Mouse (Mus musculus) v-Abl transformed pro-B cells (cell line): ENCODE results near the gene Polr3g.
"Not testable (repeated sequence)": the region's sequence is repeated elsewhere in the genome, so short reads cannot be mapped to it uniquely, and the experiment has no call there.

Source experiments
- in situ Hi-C, 2 experiments: fragments of 400-800 bp; cut with MboI; formaldehyde crosslinking; loops; one replicate each; pipeline ENCODE4 v1.15.1; 2025; ENCODE audit not compliant: unreplicated experiment in 2 of 2

The Polr3g gene

GRCm38 (mm10) chr13:81710775-81711545 lies at the start of gene Polr3g, which contains the start of gene Mblac2:
TSS of gene Polr3g (minus strand) at chr13:81711013.
TSS of gene Mblac2 (plus strand) at chr13:81711341.
- in situ Hi-C loops: loop anchor here (5.0 kb wide), 2 partner anchors 54 to 76 kb away; partner anchors contain the start of gene Lysmd3 (in 2 of the 2)

DNA sequence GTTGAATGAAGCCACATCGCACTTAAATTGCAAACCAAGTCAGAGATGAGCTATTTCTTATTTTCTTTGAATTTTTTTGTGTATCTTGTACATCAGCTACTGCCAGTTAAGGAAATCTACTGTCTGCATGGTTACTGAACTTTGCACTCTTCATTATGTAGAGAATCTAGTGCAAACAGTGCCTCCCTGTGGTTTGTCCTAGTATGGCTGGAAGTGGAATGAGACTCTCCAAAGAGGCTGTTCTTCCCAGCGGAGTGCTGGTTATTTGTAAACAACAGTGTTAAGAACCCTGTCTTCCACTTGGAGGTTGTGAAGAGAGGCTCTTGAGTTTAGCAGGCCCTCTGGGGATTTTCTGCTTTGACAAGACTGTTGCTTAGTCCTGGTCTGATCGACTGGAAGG lies 49.6 kb upstream of the Polr3g start:
- in situ Hi-C loops: loop anchor here (5.0 to 25.0 kb wide), 6 partner anchors 116 to 1902 kb away; no protein-coding TSS in a partner anchor

DNA sequence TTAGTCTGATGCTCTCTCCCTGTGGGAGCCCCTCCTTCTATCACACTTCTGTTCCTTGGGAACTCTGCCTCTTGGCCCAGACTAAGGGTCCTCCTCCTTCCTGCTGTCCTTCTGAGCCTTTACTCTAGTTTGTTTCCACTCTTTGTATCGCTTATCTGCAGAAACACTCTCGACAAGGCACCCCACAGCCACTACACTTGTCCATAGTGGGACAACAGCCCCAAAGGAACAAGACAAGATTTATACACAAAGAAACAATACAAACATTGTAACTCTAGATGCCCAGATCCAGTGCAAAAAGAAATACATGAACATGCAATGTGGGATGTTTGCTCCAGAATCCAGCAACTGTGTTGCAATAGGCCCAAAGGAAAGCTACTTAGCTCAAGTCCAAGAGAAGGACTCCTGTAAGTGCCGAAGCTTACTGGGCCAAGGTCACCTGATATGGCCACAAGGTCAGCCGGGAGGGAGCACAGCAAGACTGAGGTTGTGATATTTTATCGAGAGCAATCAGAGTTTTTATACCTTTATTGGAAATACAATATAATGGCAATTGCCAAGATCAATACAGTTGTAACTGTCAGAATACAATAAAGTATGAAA lies 46.3 kb upstream of the Polr3g start:
- in situ Hi-C loops: loop anchor here in 1 of 2 experiments (5.0 to 25.0 kb wide), 3 partner anchors 115 to 1905 kb away; no protein-coding TSS in a partner anchor

DNA sequence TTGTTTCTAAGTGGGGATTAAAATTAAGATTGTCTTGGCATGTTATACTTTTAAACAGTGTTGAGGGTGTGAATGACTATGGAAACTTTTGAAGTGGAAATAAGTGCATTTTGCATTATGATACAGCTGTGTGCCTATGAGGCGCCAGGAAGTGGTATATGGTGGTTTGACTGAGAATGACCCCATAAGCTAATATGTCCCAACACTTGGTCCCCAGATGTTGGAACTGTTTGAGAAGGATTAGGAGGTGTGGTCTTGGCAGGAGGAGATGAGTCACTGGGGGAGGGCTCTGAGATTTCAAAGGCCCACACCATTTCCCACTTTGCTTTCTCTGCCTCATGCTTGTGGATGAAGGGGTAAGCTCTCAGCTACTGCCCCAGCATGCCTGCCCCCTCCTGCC lies 44.5 kb upstream of the Polr3g start:
- in situ Hi-C loops: loop anchor here in 1 of 2 experiments (5.0 to 25.0 kb wide), 3 partner anchors 113 to 1907 kb away; no protein-coding TSS in a partner anchor

DNA sequence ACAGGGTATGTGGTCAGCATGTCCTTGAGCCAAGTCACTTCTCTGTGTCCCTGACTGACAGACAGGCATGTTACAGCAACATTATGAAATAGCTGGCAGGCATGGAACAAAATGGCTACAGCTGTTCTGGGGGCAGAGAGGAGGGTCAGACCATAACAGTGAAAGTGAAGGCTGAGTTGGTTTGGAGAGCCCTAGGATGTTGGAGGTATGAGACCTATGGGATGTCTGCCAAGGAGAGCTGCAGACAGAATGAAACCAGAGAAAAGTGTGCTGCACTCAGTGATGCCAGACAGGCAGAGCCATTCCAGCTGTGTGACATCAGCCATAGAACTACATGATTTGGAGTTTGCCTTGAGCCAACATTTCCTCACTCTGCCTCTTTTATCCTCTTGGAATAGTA lies 44.1 kb upstream of the Polr3g start:
- in situ Hi-C loops: loop anchor here in 1 of 2 experiments (5.0 to 25.0 kb wide), 3 partner anchors 113 to 1907 kb away; no protein-coding TSS in a partner anchor

- in situ Hi-C loops: no loop called here
Observed at GRCm38 (mm10) chr13:81744092-81744396, 33.2 kb upstream of the Polr3g start.

DNA sequence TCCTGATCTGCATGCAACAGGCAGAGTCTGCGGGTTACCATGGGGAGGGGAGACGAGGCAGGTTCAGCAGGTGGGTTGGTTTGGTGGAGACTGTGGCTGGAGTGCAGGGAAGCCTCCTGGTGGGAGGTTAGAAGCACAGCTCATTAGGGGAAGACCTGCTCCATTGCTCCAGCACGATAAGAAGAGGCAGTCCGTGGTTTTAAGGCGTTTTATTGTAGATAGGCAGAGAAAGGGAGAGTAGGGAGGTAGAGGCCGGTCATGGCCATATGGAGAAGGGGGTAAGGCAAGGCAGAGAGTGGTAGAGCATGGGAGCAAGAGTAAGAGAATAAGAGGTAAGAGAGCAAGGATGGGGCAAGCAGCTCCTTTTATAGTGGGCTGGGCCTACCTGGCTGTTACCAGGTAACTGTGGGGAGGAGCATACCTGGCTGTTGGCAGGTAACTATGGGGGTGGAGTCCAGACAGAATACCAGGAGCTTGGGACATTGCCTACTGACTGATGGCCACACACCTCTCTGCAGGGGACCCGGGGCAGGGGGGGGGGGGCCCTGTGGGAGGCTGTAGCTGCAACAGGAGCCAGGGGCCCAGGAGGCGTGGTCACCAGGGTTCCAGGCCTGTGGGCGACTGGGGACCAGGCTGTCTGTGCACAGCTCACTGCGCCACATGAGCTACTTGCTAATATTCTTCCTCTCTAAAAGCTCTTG lies 32.7 kb upstream of the Polr3g start:
- in situ Hi-C loops: no loop called here

DNA sequence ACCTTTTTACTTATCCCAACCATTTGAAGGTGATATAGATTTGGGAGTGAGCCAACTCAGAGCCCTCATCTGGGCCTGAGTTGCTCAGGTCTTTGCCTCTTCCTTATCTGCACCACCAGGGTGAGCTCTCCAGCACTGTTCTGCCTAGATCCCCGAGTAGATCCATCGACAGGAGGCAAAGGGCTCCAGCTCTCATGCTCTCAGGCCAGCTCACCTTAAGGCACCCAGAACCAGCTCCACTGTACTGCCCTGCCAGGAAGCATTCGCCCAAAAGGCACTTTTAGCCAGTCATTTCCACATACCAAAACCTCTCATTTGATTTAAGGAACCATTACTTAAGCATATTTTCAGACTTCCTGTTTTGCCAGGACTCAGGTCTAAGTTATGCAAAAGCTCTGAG lies 30.1 kb upstream of the Polr3g start:
- in situ Hi-C loops: no loop called here

GRCm38 (mm10) chr13:81736606-81737005 lies 25.8 kb upstream of the Polr3g start:
- in situ Hi-C loops: no loop called here

DNA sequence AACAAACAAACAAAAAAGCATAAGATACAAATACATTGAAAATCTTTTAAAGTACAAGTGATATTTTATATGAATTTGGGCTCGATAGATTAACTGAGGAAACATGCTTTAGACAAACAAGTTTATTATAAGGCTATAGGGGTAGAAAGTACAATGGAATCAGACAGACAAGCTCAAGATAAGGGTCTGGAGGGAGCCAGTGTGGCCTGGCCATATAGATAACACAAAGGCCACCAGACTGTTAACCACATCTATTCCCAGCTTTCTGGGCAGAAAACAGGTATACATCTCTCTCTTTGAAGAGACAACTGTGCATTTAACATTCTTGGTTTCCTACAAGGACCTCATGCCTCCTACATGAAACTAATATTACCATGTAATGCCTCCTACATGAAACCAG lies 19.5 kb upstream of the Polr3g start:
- in situ Hi-C loops: no loop called here

- in situ Hi-C loops: no loop called here
Observed at GRCm38 (mm10) chr13:81729102-81729501, 18.3 kb upstream of the Polr3g start.

DNA sequence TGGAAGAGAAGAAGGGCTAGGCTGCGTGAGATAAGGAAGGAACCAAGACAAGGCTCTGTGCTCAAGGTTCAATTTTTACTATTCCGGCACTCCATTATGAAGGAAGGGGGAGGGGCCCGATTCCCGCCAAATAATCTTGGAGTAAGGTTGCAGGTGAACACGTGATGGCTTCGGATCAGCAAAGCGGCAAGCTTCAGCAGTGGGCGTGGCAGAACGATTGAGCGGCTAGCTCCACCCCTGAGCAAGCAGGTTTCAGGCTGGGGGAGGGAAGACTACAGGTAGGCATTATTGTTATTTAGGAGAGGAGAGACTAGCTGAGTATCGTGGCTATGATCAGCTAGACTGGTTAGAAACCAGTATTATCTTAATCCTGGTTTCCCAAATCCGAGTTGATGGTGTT lies 17.3 kb upstream of the Polr3g start:
- in situ Hi-C loops: not testable (repeated sequence)

GRCm38 (mm10) chr13:81713896-81714295 lies 3.1 kb upstream of the Polr3g start:
- in situ Hi-C loops: loop anchor here (5.0 kb wide), 2 partner anchors 57 to 73 kb away; partner anchors contain the start of gene Lysmd3 (in 2 of the 2)

GRCm38 (mm10) chr13:81711546-81712371 lies 946 bp upstream of the Polr3g start:
- in situ Hi-C loops: loop anchor here (5.0 kb wide), 2 partner anchors 54 to 76 kb away; partner anchors contain the start of gene Lysmd3 (in 2 of the 2)

GRCm38 (mm10) chr13:81710266-81710665 lies 547 bp downstream of the Polr3g start:
- in situ Hi-C loops: loop anchor here (5.0 kb wide), 2 partner anchors 53 to 77 kb away; partner anchors contain the start of gene Lysmd3 (in 2 of the 2)

DNA sequence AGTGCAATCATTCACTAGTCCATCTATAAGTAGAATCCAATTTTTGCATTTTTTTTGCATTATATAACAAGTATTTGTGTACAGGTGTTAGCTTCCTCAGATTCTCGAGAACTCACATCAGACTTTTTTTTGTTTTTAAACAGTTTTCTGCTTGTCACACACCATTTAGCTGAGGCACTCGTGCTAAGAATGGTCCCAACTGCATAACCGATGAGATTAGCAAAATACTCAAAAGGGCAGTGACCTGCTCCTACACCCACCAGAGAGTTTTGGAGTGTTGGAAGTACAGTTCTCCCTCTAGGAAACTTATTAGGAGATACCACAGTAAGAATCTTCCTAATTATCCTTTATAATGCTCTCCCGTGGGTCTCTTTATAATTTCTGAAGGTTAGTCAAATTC lies 1.0 kb downstream of the Polr3g start:
- in situ Hi-C loops: loop anchor here (5.0 kb wide), 2 partner anchors 53 to 77 kb away; partner anchors contain the start of gene Lysmd3 (in 2 of the 2)

DNA sequence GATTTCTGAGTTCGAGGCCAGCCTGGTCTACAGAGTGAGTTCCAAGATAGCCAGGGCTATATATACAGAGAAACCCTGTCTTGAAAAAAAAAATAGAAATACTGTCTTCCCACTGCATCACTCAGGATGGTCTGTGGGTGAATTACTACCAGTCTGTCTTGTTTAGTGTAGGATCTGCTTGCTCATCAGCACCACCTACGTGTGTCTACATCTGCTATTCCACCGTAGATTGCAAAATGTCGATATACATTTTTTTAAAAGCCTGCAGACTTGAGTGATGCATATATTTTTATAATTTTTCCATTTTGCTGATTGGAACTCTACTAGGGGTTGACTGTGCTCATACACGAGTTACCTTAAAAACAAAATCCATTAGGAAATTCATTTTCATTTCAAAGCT lies 4.5 kb downstream of the Polr3g start:
- in situ Hi-C loops: no loop called here

- in situ Hi-C loops: no loop called here
Observed at GRCm38 (mm10) chr13:81703621-81704020, 7.2 kb downstream of the Polr3g start.

- in situ Hi-C loops: no loop called here
Observed at GRCm38 (mm10) chr13:81703148-81703547, 7.7 kb downstream of the Polr3g start.

DNA sequence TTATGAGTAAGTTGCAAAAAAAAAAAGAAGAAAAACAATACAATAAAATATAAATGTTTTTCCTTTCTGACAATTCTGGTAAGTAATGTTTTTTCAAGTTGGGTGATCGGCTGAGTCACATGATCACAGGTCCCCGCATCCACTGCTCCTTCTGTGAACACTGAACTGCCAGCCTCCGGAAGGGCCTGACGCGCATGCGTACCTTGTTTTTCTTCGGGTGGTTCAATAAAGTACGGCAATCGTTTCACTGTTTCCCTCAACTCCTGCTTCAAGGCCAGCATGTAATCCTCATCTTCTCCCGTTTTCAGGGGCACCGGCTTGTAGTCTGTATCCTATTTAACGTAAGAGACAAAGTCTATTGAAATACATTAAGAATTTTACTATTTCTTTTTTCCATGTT lies 16.4 kb downstream of the Polr3g start:
- in situ Hi-C loops: no loop called here
